Mouse (Mus musculus) gastrocnemius, postnatal 10 days (tissue): Measurements from ENCODE around the gene Gm43517. TPM values are rescaled to one million over a fixed set of nuclear protein-coding genes. Genes with fewer than 3 reads are reported as not detected.

ENCODE experiments used
- DNase-seq: peaks from one replicate; pipeline ENCODE4 v3.0.0; 2021; ENCODE audit warnings: mixed read lengths
- total RNA-seq, 2 experiments: library from RNA; stranded (reverse); gene quantifications; 2 replicates each; pipeline ENCODE4 v1.2.3; 2021

Gene Gm43517
- total RNA-seq, 2 experiments from 2014 or later: not detected

DNA sequence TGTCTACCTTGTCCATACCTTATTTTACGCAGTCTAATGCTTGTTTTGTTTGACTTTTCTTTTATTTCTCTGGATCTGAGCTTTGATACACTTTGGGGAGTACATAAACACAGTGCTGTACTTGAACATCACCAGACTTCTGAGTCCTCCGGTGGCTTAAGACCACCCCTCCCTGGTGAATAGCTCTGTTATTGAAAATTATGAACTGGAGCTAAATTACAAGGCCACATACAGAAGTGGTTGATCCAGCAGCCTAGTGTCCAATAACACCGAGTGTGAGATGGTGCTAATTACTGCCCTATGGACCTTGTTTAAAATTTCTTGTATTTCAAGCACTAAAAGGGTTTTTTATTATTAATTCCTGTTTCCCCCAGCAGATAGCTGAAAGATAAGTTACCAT lies 33.0 kb downstream of the Gm43517 start:
- DNase-seq: no peak

Other genes starting within 250 kb of the Gm43517 start
- gene Foxg1, start 2.5 kb upstream of the Gm43517 start, total RNA-seq: under 1 TPM; 0.09 to 0.25 TPM